Mouse (Mus musculus): Measurements from ENCODE around the gene Gm13275. TPM values are rescaled to one million over a fixed set of nuclear protein-coding genes. Genes with fewer than 3 reads are reported as not detected.
"Not testable (repeated sequence)": the region's sequence is repeated elsewhere in the genome, so short reads cannot be mapped to it uniquely, and the experiment has no call there.

The Gm13275 gene
- polyA plus RNA-seq, 1 experiment from 2014 or later = not detected

GRCm38 (mm10) chr4:88805761-88806160, 11.5 kb downstream of the Gm13275 start:
- H3K4me3 ChIP-seq = peak overlapping the region; percentile 22; the same call in 1 of the 2 replicates
- not testable (repeated sequence) for H3K36me3 ChIP-seq; H3K9me3 ChIP-seq; H3K4me1 ChIP-seq (replicated peaks); H3K9ac ChIP-seq; H3K27ac ChIP-seq; ATAC-seq (ENCODE audit: low FRiP score); H3K27me3 ChIP-seq
- WGBS = 2% methylated on average over 12 of the region's 34 CpGs
- peak overlapping the region; percentile 48 for H3K4me2 ChIP-seq

DNA sequence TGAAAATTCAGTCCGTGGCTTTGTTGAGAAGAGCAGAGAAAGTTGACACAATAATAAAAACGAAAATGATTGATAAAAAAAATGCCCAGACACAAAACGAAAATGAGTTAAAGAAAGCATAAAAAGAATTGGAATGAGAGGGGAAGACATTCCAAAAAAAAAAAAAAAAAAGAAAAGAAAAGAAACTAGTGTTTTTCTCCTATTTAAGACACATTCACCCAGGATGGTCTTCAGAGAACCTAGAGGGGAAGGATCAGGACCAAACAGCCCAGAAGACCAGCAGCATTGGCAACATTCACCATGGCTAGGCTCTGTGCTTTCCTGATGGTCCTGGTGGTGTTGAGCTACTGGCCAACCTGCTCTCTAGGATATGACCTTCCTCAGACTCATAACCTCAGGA, 21.6 kb downstream of the Gm13275 start, which contains the start of gene Ifna7:
TSS of gene Ifna7 (plus strand) at position 301 of the 400 bp plus-strand sequence.
- 74% methylated on average over 3 of the region's 3 CpGs for whole genome bisulfite sequencing
- Histone ChIP-seq H3K27me3 (no peaks in the 10 kb centered on the region), H3K36me3 (no peaks in the 10 kb centered on the region), H3K27ac (no peak within 1 kb of the TSS), H3K9me3 (no peaks in the 10 kb centered on the region), H3K9ac (no peak within 1 kb of the TSS), H3K4me3 (no peak within 1 kb of the TSS), H3K4me2 (no peak within 1 kb of the TSS), H3K4me1 (replicated peaks) (no peaks in the 10 kb centered on the region)
- no peak for ATAC-seq (ENCODE audit: low FRiP score)

DNA sequence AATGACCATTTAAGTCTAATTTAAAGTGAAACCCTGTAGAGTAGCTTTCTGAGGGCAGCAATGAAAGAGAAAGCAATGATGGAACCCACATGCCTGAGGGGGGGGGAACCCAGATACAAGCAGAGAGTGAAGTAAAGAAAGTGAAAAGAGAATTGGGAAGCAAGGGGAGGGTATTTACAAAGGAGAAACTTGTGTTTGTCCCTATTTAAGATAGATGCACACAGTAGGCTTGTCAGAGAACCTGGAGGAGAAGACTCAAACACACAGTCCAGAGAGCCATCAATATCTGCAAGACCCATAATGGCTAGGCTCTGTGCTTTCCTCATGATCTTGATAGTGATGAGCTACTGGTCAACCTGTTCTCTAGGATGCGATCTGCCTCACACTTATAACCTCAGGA, 25.4 kb downstream of the Gm13275 start, which contains the start of gene Ifna11:
TSS of gene Ifna11 (plus strand) at position 301 of the 400 bp plus-strand sequence.
- ATAC-seq (ENCODE audit: low FRiP score) = no peak
- no peaks in the 10 kb centered on the region for H3K36me3 ChIP-seq
- H3K27me3 ChIP-seq = no peaks in the 10 kb centered on the region
- no peak within 1 kb of the TSS for H3K4me2 ChIP-seq
- 97% methylated on average over 1 of the region's 1 CpGs for WGBS
- no peaks in the 10 kb centered on the region for H3K4me1 ChIP-seq (replicated peaks)
- H3K9ac ChIP-seq = no peak within 1 kb of the TSS
- no peak within 1 kb of the TSS for H3K4me3 ChIP-seq
- H3K27ac ChIP-seq = no peak within 1 kb of the TSS
- no peaks in the 10 kb centered on the region for H3K9me3 ChIP-seq

DNA sequence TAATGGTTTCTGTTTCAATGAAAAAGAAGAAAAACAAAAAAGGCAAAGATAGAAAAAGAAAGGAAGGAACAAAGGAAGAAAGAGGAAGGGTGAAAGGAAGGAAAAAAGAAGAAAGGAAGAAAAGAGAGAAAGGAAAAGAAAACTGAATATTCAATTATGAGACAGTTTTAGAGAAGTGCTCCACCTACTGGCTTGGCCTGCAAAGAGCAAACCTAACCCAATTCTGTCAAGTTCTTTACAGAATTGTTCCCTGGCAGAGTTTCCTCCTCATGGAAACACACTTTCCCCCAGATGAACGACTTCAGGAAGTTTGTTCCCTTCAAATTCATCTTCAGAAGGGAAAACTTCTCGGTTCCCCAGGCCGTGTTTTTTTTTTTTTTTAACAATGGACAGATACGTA, 28.7 kb downstream of the Gm13275 start:
- Histone ChIP-seq H3K4me3 (no peak overlapping the region), H3K27ac (no peak overlapping the region), H3K4me2 (no peak overlapping the region), H3K36me3 (no peaks in the 10 kb centered on the region), H3K4me1 (replicated peaks) (no peaks in the 10 kb centered on the region), H3K9ac (no peak overlapping the region), H3K27me3 (no peaks in the 10 kb centered on the region), H3K9me3 (no peaks in the 10 kb centered on the region)
- ATAC-seq (ENCODE audit: low FRiP score) = no peak
- 26% methylated on average over 4 of the region's 4 CpGs for WGBS

DNA sequence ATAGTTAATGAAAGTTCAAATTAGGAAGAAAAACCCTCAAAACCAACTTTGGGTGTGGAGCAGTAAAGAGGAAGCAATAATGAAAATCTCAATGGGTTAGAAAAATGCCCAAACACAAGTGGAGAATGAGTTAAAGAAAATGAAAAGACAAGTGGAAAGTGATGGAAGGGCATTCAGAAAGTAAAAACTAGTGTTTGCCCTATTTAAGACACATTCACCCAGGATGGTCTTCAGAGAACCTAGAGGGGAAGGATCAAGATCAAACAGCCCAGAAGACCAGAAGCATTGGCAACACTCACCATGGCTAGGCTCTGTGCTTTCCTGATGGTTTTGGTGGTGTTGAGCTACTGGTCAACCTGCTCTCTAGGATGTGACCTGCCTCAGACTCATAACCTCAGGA, 32.8 kb downstream of the Gm13275 start, which contains the start of gene Ifna6:
TSS of gene Ifna6 (plus strand) at position 301 of the 400 bp plus-strand sequence.
- H3K9ac ChIP-seq; H3K27ac ChIP-seq; ATAC-seq (ENCODE audit: low FRiP score); H3K27me3 ChIP-seq; H3K4me3 ChIP-seq; H3K4me2 ChIP-seq; H3K9me3 ChIP-seq; H3K36me3 ChIP-seq; H3K4me1 ChIP-seq (replicated peaks): not testable (repeated sequence)

GRCm38 (mm10) chr4:88830523-88830922, 36.2 kb downstream of the Gm13275 start:
- H3K4me2 ChIP-seq = no peak overlapping the region
- H3K36me3 ChIP-seq = no peaks in the 10 kb centered on the region
- H3K27me3 ChIP-seq = no peaks in the 10 kb centered on the region
- no peak for ATAC-seq (ENCODE audit: low FRiP score)
- no peak overlapping the region for H3K4me3 ChIP-seq
- H3K9ac ChIP-seq = no peak overlapping the region
- H3K4me1 ChIP-seq (replicated peaks) = no peaks in the 10 kb centered on the region
- H3K27ac ChIP-seq = no peak overlapping the region
- no peaks in the 10 kb centered on the region for H3K9me3 ChIP-seq
- WGBS = 23% methylated on average over 4 of the region's 4 CpGs

DNA sequence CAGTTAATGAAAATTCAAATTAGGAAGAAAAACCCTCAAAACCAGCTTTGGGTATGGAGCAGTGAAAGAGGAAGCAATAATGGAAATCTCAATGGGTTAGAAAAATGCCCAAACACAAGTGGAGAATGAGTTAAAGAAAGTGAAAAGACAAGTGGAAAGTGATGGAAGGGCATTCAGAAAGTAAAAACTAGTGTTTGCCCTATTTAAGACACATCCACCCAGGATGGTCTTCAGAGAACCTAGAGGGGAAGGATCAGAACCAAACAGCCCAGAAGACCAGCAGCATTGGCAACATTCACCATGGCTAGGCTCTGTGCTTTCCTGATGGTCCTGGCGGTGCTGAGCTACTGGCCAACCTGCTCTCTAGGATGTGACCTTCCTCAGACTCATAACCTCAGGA, 40.9 kb downstream of the Gm13275 start, which contains the start of gene Ifna5:
TSS of gene Ifna5 (plus strand) at position 301 of the 400 bp plus-strand sequence.
- H3K36me3 ChIP-seq; H3K9me3 ChIP-seq; ATAC-seq (ENCODE audit: low FRiP score); H3K4me1 ChIP-seq (replicated peaks); H3K27ac ChIP-seq; H3K4me2 ChIP-seq; H3K4me3 ChIP-seq; H3K9ac ChIP-seq; H3K27me3 ChIP-seq: not testable (repeated sequence)
- WGBS = 88% methylated on average over 1 of the region's 1 CpGs

- Histone ChIP-seq H3K9me3 (no peaks in the 10 kb centered on the region), H3K4me3 (no peak overlapping the region)
- 46% methylated on average over 3 of the region's 3 CpGs for WGBS
Measured at GRCm38 (mm10) chr4:88838828-88839227, 44.5 kb downstream of the Gm13275 start.

DNA sequence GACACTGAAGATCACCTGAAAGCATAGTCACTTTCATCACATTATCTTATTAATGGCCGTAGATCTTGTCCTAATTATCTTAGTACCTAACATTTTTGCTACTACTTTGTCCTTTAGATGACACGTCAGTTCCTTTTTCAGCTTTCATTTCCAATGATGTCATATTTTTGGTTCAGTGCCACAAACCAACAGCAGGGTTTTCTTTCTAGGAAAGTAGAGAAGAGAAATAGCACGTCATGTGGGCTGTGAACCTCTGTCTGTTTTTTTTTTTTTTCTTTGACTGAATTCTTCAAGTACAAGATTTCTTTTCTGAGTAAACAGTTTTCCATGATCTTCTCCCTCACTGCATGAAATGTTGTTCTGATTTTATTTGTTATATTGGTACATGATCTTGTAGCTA, 45.8 kb downstream of the Gm13275 start:
- no peaks in the 10 kb centered on the region for H3K27me3 ChIP-seq
- no peak overlapping the region for H3K4me3 ChIP-seq
- H3K9ac ChIP-seq = no peak overlapping the region
- no peak overlapping the region for H3K4me2 ChIP-seq
- H3K9me3 ChIP-seq = no peaks in the 10 kb centered on the region
- no peak for ATAC-seq (ENCODE audit: low FRiP score)
- no peaks in the 10 kb centered on the region for H3K36me3 ChIP-seq
- H3K4me1 ChIP-seq (replicated peaks) = no peaks in the 10 kb centered on the region
- 85% methylated on average over 3 of the region's 3 CpGs for WGBS
- no peak overlapping the region for H3K27ac ChIP-seq

More at GRCm38 (mm10) chr4:88838828-88839227, 44.5 kb downstream of the Gm13275 start:
- H3K27ac ChIP-seq = no peak overlapping the region
- ATAC-seq (ENCODE audit: low FRiP score) = no peak
- no peak overlapping the region for H3K9ac ChIP-seq
- H3K4me1 ChIP-seq (replicated peaks) = no peaks in the 10 kb centered on the region
- no peaks in the 10 kb centered on the region for H3K36me3 ChIP-seq
- H3K4me2 ChIP-seq = no peak overlapping the region
- H3K27me3 ChIP-seq = no peaks in the 10 kb centered on the region

GRCm38 (mm10) chr4:88841438-88841911, 47.2 kb downstream of the Gm13275 start, which contains the start of gene Ifna4:
Ifna4 (plus strand) TSS chr4:88841861.
- no peak within 1 kb of the TSS for H3K9ac ChIP-seq
- H3K36me3 ChIP-seq = no peaks in the 10 kb centered on the region
- H3K27me3 ChIP-seq = no peaks in the 10 kb centered on the region
- 36% methylated on average over 2 of the region's 2 CpGs for WGBS
- no peak within 1 kb of the TSS for H3K4me2 ChIP-seq
- no peaks in the 10 kb centered on the region for H3K4me1 ChIP-seq (replicated peaks)
- no peak for ATAC-seq (ENCODE audit: low FRiP score)
- H3K27ac ChIP-seq = no peak within 1 kb of the TSS
- H3K4me3 ChIP-seq = no peak within 1 kb of the TSS
- H3K9me3 ChIP-seq = no peaks in the 10 kb centered on the region

Other genes starting within 250 kb of the Gm13275 start
- not detected in 2 replicates for gene Ifna15, start 236.2 kb upstream of the Gm13275 start, polyA plus RNA-seq (2015; fragmentation: Nextera tagmentation; extraction: Ambion mirVana)
- gene Ifna14, start 222.7 kb upstream of the Gm13275 start, polyA plus RNA-seq (2015; fragmentation: Nextera tagmentation; extraction: Ambion mirVana) = not detected in 2 replicates
- not detected in 2 replicates for gene Ifna9, start 202.1 kb upstream of the Gm13275 start, polyA plus RNA-seq (2015; fragmentation: Nextera tagmentation; extraction: Ambion mirVana)
- gene Ifna12, start 191.1 kb upstream of the Gm13275 start, polyA plus RNA-seq (2015; fragmentation: Nextera tagmentation; extraction: Ambion mirVana) = not detected in 2 replicates
- not detected in 2 replicates for gene C87499, start 160.1 kb upstream of the Gm13275 start, polyA plus RNA-seq (2015; fragmentation: Nextera tagmentation; extraction: Ambion mirVana)
- gene Ifna13, start 150.0 kb upstream of the Gm13275 start, polyA plus RNA-seq (2015; fragmentation: Nextera tagmentation; extraction: Ambion mirVana) = not detected in 2 replicates
- not detected in 2 replicates for gene Ifna16, start 117.6 kb upstream of the Gm13275 start, polyA plus RNA-seq (2015; fragmentation: Nextera tagmentation; extraction: Ambion mirVana)
- not detected in 2 replicates for gene Ifna2, start 110.6 kb upstream of the Gm13275 start, polyA plus RNA-seq (2015; fragmentation: Nextera tagmentation; extraction: Ambion mirVana)
- gene Ifnab, start 103.1 kb upstream of the Gm13275 start, polyA plus RNA-seq (2015; fragmentation: Nextera tagmentation; extraction: Ambion mirVana) = not detected in 2 replicates
- gene Gm26566, start 72.7 kb upstream of the Gm13275 start, polyA plus RNA-seq (2015; fragmentation: Nextera tagmentation; extraction: Ambion mirVana) = 1.6 and 2.6 TPM in 2 replicates
- 129 and 130 TPM in 2 replicates for gene Klhl9, start 72.0 kb upstream of the Gm13275 start, polyA plus RNA-seq (2015; fragmentation: Nextera tagmentation; extraction: Ambion mirVana)
- gene Gm13271, start 39.6 kb upstream of the Gm13275 start, polyA plus RNA-seq (2015; fragmentation: Nextera tagmentation; extraction: Ambion mirVana) = not detected in 2 replicates
- gene Gm13283, start 34.4 kb upstream of the Gm13275 start, polyA plus RNA-seq (2015; fragmentation: Nextera tagmentation; extraction: Ambion mirVana) = 0.22 TPM in 1 of 2 replicates, not detected in the other
- 0.22 TPM in 1 of 2 replicates, not detected in the other for gene Gm13290, start 20.7 kb upstream of the Gm13275 start, polyA plus RNA-seq (2015; fragmentation: Nextera tagmentation; extraction: Ambion mirVana)
- not detected in 2 replicates for gene Gm13289, start 17.6 kb upstream of the Gm13275 start, polyA plus RNA-seq (2015; fragmentation: Nextera tagmentation; extraction: Ambion mirVana)
- gene Gm13272, start 14.6 kb upstream of the Gm13275 start, polyA plus RNA-seq (2015; fragmentation: Nextera tagmentation; extraction: Ambion mirVana) = not detected in 2 replicates
- not detected in 2 replicates for gene Ifnz, start 12.4 kb upstream of the Gm13275 start, polyA plus RNA-seq (2015; fragmentation: Nextera tagmentation; extraction: Ambion mirVana)
- not detected in 2 replicates for gene Gm13276, start 8.8 kb upstream of the Gm13275 start, polyA plus RNA-seq (2015; fragmentation: Nextera tagmentation; extraction: Ambion mirVana)
- not detected in 2 replicates for gene Gm13277, start 5.9 kb upstream of the Gm13275 start, polyA plus RNA-seq (2015; fragmentation: Nextera tagmentation; extraction: Ambion mirVana)
- not detected in 2 replicates for gene Gm13278, start 2.9 kb upstream of the Gm13275 start, polyA plus RNA-seq (2015; fragmentation: Nextera tagmentation; extraction: Ambion mirVana)
- not detected in 2 replicates for gene Gm13279, start 2.9 kb downstream of the Gm13275 start, polyA plus RNA-seq (2015; fragmentation: Nextera tagmentation; extraction: Ambion mirVana)
- gene Gm13285, start 5.2 kb downstream of the Gm13275 start, polyA plus RNA-seq (2015; fragmentation: Nextera tagmentation; extraction: Ambion mirVana) = not detected in 2 replicates
- not detected in 2 replicates for gene Gm13287, start 8.8 kb downstream of the Gm13275 start, polyA plus RNA-seq (2015; fragmentation: Nextera tagmentation; extraction: Ambion mirVana)
- gene Gm13288, start 11.0 kb downstream of the Gm13275 start, polyA plus RNA-seq (2015; fragmentation: Nextera tagmentation; extraction: Ambion mirVana) = not detected in 2 replicates
- not detected in 2 replicates for gene Ifna7, start 21.7 kb downstream of the Gm13275 start, polyA plus RNA-seq (2015; fragmentation: Nextera tagmentation; extraction: Ambion mirVana)
- not detected in 2 replicates for gene Ifna11, start 25.5 kb downstream of the Gm13275 start, polyA plus RNA-seq (2015; fragmentation: Nextera tagmentation; extraction: Ambion mirVana)
- not detected in 2 replicates for gene Ifna6, start 32.9 kb downstream of the Gm13275 start, polyA plus RNA-seq (2015; fragmentation: Nextera tagmentation; extraction: Ambion mirVana)
- not detected in 2 replicates for gene Ifna5, start 41.0 kb downstream of the Gm13275 start, polyA plus RNA-seq (2015; fragmentation: Nextera tagmentation; extraction: Ambion mirVana)
- not detected in 2 replicates for gene Ifna4, start 47.4 kb downstream of the Gm13275 start, polyA plus RNA-seq (2015; fragmentation: Nextera tagmentation; extraction: Ambion mirVana)
- gene Ifna1, start 55.6 kb downstream of the Gm13275 start, polyA plus RNA-seq (2015; fragmentation: Nextera tagmentation; extraction: Ambion mirVana) = not detected in 2 replicates
- gene Ifne, start 85.7 kb downstream of the Gm13275 start, polyA plus RNA-seq (2015; fragmentation: Nextera tagmentation; extraction: Ambion mirVana) = not detected in 2 replicates

Measured in hindbrain, embryonic 13.5 days (tissue).